Mouse (Mus musculus) kidney, postnatal 4 days (tissue): Measurements from ENCODE around the gene Htatip2.
A peak's percentile ranks its signal among the peaks of the same experiment; 100 is the strongest.

Experiments used
- DNase-seq, 2 experiments: peaks; one replicate each; pipeline ENCODE4 v3.0.0; 2021; ENCODE audit warnings: mixed read lengths in 2 of 2

Htatip2 gene

GRCm38 (mm10) chr7:49786618-49787382, 27.9 kb downstream of the Htatip2 start:
- peak; percentile 88 to 91 for DNase-seq

GRCm38 (mm10) chr7:49787383-49787645, 28.4 kb downstream of the Htatip2 start:
- no peak for DNase-seq

- DNase-seq, result no peak
These were observed 35.4 kb downstream of the Htatip2 start for GRCm38 (mm10) chr7:49794304-49794703.

- no peak for DNase-seq
These were observed 38.3 kb downstream of the Htatip2 start for GRCm38 (mm10) chr7:49797171-49797570.

- no peak for DNase-seq
These were observed 44.6 kb downstream of the Htatip2 start for GRCm38 (mm10) chr7:49803511-49803910.

GRCm38 (mm10) chr7:49804638-49805165, 45.8 kb downstream of the Htatip2 start:
- no peak for DNase-seq

- no peak for DNase-seq
These were observed 46.7 kb downstream of the Htatip2 start for GRCm38 (mm10) chr7:49805618-49806017.

- no peak for DNase-seq
These were observed 48.3 kb downstream of the Htatip2 start for GRCm38 (mm10) chr7:49807093-49807682.

- DNase-seq, result no peak
These were observed 49.1 kb downstream of the Htatip2 start for GRCm38 (mm10) chr7:49807846-49808622.

GRCm38 (mm10) chr7:49809100-49809499, 50.2 kb downstream of the Htatip2 start:
- no peak for DNase-seq

- no peak for DNase-seq
These were observed 50.6 kb downstream of the Htatip2 start for GRCm38 (mm10) chr7:49809562-49809961.

- no peak for DNase-seq
These were observed 52.4 kb downstream of the Htatip2 start for GRCm38 (mm10) chr7:49811346-49811745.

GRCm38 (mm10) chr7:49819393-49819792, 60.5 kb downstream of the Htatip2 start:
- DNase-seq, result no peak

GRCm38 (mm10) chr7:49821370-49821769, 62.5 kb downstream of the Htatip2 start:
- no peak for DNase-seq

- DNase-seq, result no peak
These were observed 63.1 kb downstream of the Htatip2 start for GRCm38 (mm10) chr7:49822028-49822427.
